Mouse (Mus musculus) T-helper 17 cell (primary cell): Measurements from ENCODE around the gene Btg4.
"Not testable (repeated sequence)": the region's sequence is repeated elsewhere in the genome, so short reads cannot be mapped to it uniquely, and the experiment has no call there.

Experiments used
- in situ Hi-C, 2 experiments: fragments of 300-600 bp; cut with MboI, MseI; formaldehyde crosslinking; loops; 1 replicate in 1 of 2; 2 replicates in 1 of 2; pipeline ENCODE4 v1.15.1; 2025; ENCODE audit warnings: high pct_unique_total_duplicates in 2 of 2

Btg4 gene

DNA sequence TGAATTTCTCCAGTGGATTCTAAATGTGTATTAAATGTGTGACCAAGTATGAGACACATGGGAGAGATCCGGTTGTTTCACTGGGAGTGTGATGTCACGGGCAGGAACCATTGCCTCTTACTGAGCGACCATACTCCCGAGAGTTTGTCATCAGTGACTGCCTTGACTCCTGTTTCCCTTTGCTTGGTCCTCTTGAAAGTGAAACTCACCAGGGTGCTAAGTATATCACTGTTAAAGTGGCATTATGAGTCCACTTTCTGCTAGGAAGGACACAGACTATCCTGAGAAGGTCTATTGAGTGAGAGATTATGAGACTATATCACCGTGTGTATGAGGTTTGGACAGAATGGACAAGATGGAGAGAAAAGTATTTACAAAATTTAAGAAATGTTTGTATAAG is 20.9 kb downstream of the Btg4 start:
- in situ Hi-C loops: no loop called here

DNA sequence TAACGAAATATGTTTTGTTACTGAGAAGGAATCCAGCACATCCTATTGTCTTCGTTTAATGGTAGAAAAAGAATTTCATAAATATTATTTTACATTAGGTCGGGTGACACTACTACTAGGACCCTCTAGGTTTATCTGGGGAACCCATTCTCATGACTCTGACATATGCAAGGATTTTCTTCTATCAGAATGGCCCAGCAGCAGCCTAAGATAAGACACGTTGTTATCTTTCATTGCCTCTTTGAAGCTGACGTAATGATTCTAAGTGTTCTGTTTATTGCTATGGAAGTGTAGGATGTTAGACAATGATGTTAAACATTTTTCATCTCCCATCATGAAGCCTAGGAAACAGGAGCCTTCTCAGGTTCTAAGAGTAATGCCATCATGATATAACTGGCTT is 33.0 kb downstream of the Btg4 start:
- in situ Hi-C loops: no loop called here

DNA sequence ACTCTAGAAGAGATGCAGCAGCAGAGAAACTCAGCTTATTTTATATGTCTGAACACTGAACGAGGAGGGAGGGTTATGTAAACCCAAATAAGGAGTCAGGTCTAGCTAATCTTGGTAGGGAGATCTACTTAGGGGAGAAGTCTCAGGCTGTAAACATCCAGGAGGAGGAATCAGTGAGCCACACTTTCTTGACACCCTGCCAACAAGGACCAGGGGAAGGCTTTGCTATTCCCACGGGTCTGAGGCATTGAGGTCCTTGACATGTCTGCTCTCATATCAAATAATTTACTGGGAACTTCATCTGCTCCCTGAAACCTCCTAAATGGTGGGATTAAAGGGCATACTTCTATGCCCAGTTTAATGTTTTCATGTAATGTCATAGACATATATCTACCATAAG is 35.6 kb downstream of the Btg4 start:
- in situ Hi-C loops: no loop called here

DNA sequence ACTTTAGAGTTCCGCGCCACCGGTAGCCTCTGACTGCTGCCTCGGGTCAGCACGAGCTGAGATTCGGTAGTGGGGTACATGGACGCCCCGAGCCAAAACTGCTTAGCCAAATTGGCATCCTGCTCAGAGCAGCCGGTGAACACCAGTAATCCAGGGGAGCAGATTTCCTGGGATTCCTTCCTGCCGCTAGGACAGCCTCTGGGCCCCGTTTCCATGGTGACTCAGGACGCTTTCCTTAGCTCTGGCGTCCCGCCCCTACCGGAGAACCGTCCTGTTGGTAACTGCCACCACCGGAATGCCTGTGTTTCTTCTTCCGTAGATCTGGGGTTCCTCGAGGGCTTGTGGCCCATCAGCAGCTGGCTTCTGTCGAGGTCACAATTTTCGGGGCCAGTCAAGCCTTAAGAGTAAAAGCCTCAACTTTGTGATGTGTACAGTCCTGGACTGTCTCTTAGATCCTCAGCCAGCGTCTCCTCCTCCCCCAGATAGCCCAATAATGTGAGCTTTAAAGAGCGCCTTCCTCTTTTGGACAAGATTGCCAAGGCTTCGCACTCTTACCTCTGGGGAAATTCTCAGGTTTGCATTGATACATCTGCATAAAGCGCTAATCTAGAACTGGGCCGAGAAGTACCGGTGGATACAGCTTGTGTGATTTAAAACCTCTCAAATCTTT is 41.2 kb downstream of the Btg4 start, which contains the start of gene 4833427G06Rik:
Gene 4833427G06Rik (minus strand): TSS at position 323 of the 670 bp plus-strand sequence.
- in situ Hi-C loops: no loop called here

GRCm38 (mm10) chr9:51102963-51103807 is 42.5 kb downstream of the Btg4 start:
- in situ Hi-C loops: no loop called here

DNA sequence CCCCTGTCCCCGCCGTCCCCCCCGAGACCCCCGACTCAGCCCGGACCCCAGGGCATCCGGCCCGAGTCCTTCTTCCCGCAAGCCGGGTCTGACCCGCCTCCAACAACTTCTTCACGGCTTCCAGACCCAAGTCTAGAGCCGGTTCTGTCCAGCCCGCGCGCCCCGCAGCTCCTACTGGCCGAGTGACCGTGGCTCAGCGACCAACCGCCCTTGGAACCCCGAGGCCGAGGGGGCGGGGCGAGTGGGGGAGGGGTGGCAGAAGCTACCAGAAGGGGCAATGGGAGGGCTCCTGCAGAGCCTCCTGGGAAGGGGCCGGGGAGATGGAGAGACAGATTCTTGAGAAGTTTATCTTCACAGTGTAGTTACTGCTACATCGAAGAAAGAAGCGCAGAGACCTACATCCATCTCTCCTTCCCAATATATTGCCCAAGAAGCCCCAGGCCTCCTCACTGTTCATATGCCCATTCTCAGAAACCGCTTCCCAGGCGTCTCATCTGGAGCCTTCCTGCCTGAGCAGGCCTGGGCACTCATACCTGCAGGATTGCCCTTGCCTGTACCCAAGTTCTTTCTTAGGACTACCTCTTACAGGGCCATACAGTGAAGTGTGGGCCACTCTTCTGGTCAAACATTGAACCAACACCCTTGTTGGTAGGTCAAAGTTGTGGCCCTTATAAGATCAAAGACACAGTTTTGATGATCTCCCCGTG is 43.3 kb downstream of the Btg4 start:
- in situ Hi-C loops: no loop called here

GRCm38 (mm10) chr9:51105751-51106150 is 45.0 kb downstream of the Btg4 start:
- in situ Hi-C loops: no loop called here

GRCm38 (mm10) chr9:51114767-51115166 is 54.1 kb downstream of the Btg4 start:
- in situ Hi-C loops: loop anchor here in 1 of 2 experiments (5.0 kb wide), 1 partner anchor 33 kb away; no protein-coding TSS in a partner anchor

- in situ Hi-C loops: no loop called here
Measured at GRCm38 (mm10) chr9:51136985-51137384, 76.3 kb downstream of the Btg4 start.

- in situ Hi-C loops: no loop called here
Measured at GRCm38 (mm10) chr9:51137432-51137831, 76.7 kb downstream of the Btg4 start.

- in situ Hi-C loops: no loop called here
Measured at GRCm38 (mm10) chr9:51137836-51138235, 77.1 kb downstream of the Btg4 start.

DNA sequence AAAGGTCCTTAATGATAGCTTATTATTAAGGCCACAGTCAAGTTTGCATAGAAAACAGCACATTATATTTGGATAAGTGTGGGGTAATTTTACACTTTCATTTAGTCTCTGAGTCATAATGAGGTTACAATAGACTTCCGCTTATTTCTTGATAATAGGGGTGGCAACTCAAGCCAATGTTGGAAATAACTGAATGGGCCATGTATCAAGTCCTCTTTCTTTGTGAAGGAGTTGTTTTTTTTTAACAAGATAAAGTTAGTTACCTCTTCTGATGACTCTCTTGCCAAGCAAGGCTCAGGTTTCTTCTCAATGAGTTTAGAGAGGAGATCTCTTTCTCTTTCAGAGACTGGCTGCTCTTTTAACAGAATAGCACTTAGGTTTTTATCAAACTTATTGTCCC is 77.6 kb downstream of the Btg4 start:
- in situ Hi-C loops: no loop called here

- in situ Hi-C loops: not testable (repeated sequence)
Measured at GRCm38 (mm10) chr9:51139401-51139800, 78.7 kb downstream of the Btg4 start.

DNA sequence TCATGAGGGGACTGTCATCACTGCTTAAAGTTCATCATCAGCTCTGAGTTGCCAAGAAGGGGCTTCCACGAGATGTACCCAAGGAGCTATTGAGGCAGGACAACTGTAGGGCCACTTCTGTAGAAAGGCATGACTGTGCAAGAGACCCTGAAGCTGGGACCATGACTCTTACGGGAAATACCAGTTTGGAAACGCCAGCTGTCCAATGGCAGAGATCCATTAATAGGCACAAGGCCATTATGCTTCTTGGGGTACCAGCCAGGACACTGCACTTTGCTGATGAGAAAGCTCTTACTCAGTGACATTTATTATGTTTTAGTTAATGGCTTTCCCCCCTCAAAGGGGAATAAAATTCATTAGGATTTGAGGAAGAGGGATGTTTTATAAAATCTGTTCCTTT is 80.0 kb downstream of the Btg4 start:
- in situ Hi-C loops: loop anchor here in 1 of 2 experiments (5.0 kb wide), 1 partner anchor 288 kb away; no protein-coding TSS in a partner anchor

DNA sequence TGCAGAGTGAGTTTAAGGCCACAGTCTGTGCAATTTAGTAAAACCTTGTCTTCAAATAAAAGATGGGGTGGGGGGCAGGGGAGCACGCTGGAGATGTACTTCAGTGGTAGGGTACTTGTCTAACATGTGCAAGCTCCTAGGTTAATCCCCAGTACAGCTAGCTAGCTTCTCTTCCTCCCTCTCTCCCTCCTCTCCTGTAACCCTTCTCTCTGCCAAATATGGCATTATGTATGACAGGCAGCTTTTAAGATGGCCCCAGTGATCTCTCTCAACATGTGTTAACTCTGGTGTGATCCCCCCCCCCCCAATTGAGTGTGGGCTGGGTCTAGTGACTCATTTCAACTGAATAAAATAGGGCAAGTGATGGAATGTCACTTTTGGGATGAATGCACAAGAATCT is 82.7 kb downstream of the Btg4 start:
- in situ Hi-C loops: loop anchor here in 1 of 2 experiments (5.0 kb wide), 1 partner anchor 291 kb away; no protein-coding TSS in a partner anchor

DNA sequence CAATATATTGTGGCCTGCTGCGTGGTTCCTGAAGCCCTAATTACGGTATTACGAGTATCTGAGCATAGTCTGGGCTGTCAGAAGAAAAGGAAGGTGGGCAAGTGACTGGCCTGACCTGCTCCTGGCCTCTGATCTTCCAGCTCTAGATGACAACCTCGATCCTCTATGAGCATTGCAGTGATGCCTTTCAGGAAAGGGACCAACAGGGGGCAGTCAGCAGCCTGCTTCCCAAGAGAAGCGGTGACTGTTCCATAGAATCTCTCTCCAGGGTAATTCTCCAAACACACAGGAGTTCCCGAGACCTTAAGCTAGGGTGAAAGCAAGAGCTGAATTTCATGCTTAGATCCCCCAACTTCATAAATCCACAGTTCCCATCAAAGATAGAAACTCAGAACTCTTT is 83.5 kb downstream of the Btg4 start:
- in situ Hi-C loops: loop anchor here in 1 of 2 experiments (5.0 kb wide), 1 partner anchor 292 kb away; no protein-coding TSS in a partner anchor

DNA sequence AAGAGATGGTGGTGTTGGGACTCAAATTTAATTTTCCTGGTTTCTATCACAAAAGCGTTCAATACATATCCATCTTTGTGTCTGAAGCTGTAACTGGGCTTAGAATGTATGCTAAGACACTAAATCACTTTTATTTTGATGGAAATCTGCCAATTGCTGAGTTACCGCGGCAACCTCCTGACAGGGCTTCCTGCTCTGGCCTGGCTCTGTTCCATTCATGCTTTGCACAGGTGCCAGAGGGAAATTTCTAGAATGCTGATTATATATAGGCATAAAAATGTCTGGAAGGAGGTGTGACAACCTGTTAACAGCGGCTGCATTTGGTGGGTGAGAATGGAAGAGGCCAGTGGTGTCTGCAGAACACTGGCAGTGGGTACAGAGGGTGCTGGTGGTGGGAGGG is 85.8 kb downstream of the Btg4 start:
- in situ Hi-C loops: loop anchor here in 1 of 2 experiments (5.0 kb wide), 1 partner anchor 34 kb away; no protein-coding TSS in a partner anchor

DNA sequence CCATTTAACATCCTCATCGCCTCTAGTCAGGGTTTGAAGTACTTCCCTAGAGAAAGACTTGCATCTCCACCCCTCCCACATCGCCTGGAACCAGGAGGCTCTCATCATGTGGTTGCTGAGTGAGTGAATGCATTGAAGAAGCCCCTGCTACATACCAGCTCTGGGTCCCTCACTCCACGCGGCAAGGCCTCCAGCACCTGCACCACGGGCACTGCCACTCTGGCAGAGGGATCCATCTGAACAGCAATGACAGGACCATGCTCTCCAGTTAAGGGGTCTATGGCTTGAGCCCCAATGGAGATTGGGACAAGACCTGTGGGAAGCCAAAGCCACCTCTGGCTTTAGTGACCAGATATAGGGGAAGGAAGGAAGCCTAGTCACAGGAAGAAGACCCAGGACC is 86.6 kb downstream of the Btg4 start:
- in situ Hi-C loops: loop anchor here in 1 of 2 experiments (5.0 kb wide), 1 partner anchor 35 kb away; no protein-coding TSS in a partner anchor

DNA sequence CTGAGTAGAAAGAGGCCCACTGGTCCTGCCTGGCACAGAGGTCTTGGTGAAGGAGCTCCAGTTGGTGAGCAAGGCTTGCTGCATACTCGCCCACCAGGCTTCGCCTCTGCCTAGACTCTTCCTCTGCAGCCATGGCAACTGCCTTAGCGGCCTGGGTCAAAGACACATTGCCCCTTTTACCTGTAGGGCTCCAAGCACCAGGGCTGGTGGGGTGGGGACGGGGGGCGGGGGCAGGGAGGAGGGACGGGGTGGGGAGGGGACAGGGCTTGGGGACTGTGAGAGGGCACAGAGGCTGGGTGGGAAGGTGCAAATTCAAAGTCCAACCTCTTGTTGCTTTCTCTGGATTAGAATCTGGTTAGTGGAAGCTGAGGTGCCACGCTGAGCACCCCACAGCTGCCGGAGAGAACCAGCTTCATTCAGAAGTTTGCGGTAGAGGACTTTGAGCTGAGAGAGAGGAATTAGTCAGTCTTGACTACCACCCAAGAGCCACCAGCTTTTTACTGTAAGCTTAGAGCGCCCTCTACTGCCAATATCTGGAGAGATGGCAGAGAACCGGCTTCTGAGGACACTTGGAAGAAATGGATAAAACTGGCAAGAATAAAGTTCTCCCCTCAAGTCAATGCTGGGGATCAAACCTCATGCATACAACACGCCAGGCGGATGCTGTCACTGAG is 91.5 kb downstream of the Btg4 start:
- in situ Hi-C loops: loop anchor here (5.0 to 25.0 kb wide), 3 partner anchors 310 to 760 kb away; no protein-coding TSS in a partner anchor

GRCm38 (mm10) chr9:51161771-51162388 is 101.2 kb downstream of the Btg4 start:
- in situ Hi-C loops: loop anchor here in 1 of 2 experiments (25.0 kb wide), 1 partner anchor 750 kb away; no protein-coding TSS in a partner anchor
